ENCODE assay signal across 10 mouse cellular contexts in the genomic region with DNA sequence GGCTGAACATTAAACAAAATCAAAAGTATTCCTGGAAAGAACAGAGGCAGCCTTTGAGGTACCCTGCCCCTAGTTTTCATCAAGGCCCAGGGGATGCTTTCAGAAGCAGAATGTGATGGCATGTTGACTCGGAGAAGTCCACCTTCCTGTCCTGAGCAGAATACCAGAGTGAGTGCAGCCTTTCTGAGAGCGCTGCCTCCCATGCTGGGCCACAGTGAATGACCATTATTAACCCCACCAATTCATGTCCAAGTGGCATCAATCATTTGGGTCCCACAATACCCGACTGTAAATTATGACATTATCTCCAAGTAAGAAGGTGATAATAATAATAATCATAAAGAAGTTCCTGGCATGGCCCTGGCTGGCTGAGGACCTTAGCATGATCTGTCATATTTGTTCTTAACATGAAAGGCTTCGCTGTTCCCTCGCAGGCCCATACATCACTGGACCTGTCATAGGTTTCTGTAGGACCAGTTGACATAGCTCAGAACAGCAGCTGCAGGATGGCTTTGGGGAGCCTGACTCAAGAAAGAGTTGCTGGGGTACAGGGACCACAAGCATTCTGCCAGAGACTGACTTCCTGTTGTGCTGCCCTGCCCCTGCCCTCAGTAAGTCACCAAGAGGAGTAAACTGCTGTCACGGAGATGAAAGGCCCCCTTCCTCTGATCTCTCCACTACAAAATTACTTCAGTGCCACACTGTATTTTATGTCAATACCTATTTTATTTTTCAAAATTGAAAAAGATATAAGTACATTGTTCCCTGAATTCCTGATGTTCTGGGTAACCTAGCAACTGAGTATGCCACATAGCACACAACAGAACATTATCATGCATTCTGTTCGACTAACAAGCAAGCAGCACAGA.
DNase-seq lines count a peak whose midpoint lies in the region; ATAC-seq and TF ChIP-seq lines count a peak whose summit lies in the region.
"Had no signal": no experiment of that assay in that cellular context is flagged by ENCODE, and none has a peak within 500 bp of the region (broad histone marks: within the 10 kb centered on the region; RNA-seq: fewer than 3 reads in every experiment).

No protein-coding gene starts in this region.

- no peak overlapping the region for H3K4me3 ChIP-seq in thymus, adult 2 months (ENCODE audit: control insufficient read depth, insufficient read depth, low read length)
- H3K4me3 ChIP-seq in hindbrain, embryonic 11.5 days (ENCODE audit: low read depth, low read length): no peak overlapping the region
- H3K4me3 ChIP-seq in midbrain, postnatal 0 days (ENCODE audit: low read depth, low read length): no peak overlapping the region
- H3K4me3 ChIP-seq: liver, embryonic 13.5 days; megakaryocyte, embryonic 14.5 days had no signal

- no peak for TF ChIP-seq CTCF in thymus, adult 2 months (IDR thresholded peaks at IDR 0.05; ENCODE audit: borderline replicate concordance, control insufficient read depth, extremely low read depth, insufficient read depth, low read length, poor library complexity)
- no peak for TF ChIP-seq CTCF in midbrain, postnatal 0 days (IDR thresholded peaks at IDR 0.05)

- no peak for TF ChIP-seq POLR2A in thymus, adult 2 months (IDR thresholded peaks at IDR 0.05; ENCODE audit: control insufficient read depth, extremely low read depth, insufficient read depth, low read length, poor library complexity)

- H3K27me3 ChIP-seq in thymus, adult 2 months (ENCODE audit: control insufficient read depth, insufficient read depth, low read length): no peaks in the 10 kb centered on the region
- no peaks in the 10 kb centered on the region for H3K27me3 ChIP-seq in hindbrain, embryonic 11.5 days (ENCODE audit: control insufficient read depth, insufficient read depth, low read length)
- no peaks in the 10 kb centered on the region for H3K27me3 ChIP-seq in midbrain, postnatal 0 days (ENCODE audit: insufficient read depth, low read length)
- H3K27me3 ChIP-seq: liver, embryonic 13.5 days; megakaryocyte, embryonic 14.5 days had no signal

- peak; percentile 16 for DNase-seq in thymus, adult 2 months
- no peak for DNase-seq in thymus, postnatal 0 days (ENCODE audit: low spot score)
- peak; percentile 41 for DNase-seq in hindbrain, embryonic 11.5 days (ENCODE audit: low spot score)
- peak; percentile 45 for DNase-seq in midbrain, postnatal 0 days (ENCODE audit: low spot score)
- DNase-seq in cerebellum, adult 11-12 months: no peak
- no peak for DNase-seq in urinary bladder, adult 2 months (ENCODE audit: low spot score)
- no peak for DNase-seq in cerebellum, adult 9-10 months
- DNase-seq: heart, postnatal 36 days; liver, embryonic 13.5 days had no signal

- no peaks in the 10 kb centered on the region for H3K36me3 ChIP-seq in thymus, adult 2 months (ENCODE audit: control insufficient read depth, insufficient read depth, low read length)
- H3K36me3 ChIP-seq in hindbrain, embryonic 11.5 days (ENCODE audit: control insufficient read depth, insufficient read depth, low read length): no peaks in the 10 kb centered on the region
- no peaks in the 10 kb centered on the region for H3K36me3 ChIP-seq in midbrain, postnatal 0 days (ENCODE audit: insufficient read depth, low read length)
- H3K36me3 ChIP-seq: liver, embryonic 13.5 days had no signal

- H3K9me3 ChIP-seq in hindbrain, embryonic 11.5 days (ENCODE audit: control insufficient read depth, low read length): no peaks in the 10 kb centered on the region
- no peaks in the 10 kb centered on the region for H3K9me3 ChIP-seq in midbrain, postnatal 0 days (ENCODE audit: low read length)
- H3K9me3 ChIP-seq: liver, embryonic 13.5 days; megakaryocyte, embryonic 14.5 days had no signal

- H3K9ac ChIP-seq in hindbrain, embryonic 11.5 days (ENCODE audit: low read depth, low read length): no peak overlapping the region
- no peak overlapping the region for H3K9ac ChIP-seq in midbrain, postnatal 0 days (replicated peaks; ENCODE audit: low read length, poor library complexity, severe bottlenecking)
- H3K9ac ChIP-seq: liver, embryonic 13.5 days had no signal

- WGBS in thymus, adult 2 months: 69% methylated on average over 7 of the region's 7 CpGs
- 32% methylated on average over 7 of the region's 7 CpGs for WGBS in hindbrain, embryonic 11.5 days
- WGBS in midbrain, postnatal 0 days: 39% methylated on average over 7 of the region's 7 CpGs

- H3K4me1 ChIP-seq in thymus, adult 2 months (replicated peaks; ENCODE audit: control insufficient read depth, insufficient read depth, low read length): no peaks in the 10 kb centered on the region
- no peaks in the 10 kb centered on the region for H3K4me1 ChIP-seq in hindbrain, embryonic 11.5 days (replicated peaks; ENCODE audit: control insufficient read depth, insufficient read depth, low read length)
- peaks cover 5% of the 10 kb centered on the region; the same call in 1 of the 2 replicates for H3K4me1 ChIP-seq in midbrain, postnatal 0 days (ENCODE audit: insufficient read depth, low read length)
- H3K4me1 ChIP-seq: liver, embryonic 13.5 days; megakaryocyte, embryonic 14.5 days had no signal

- peak; percentile 88 for ATAC-seq in hindbrain, embryonic 11.5 days (ENCODE audit: low FRiP score)
- ATAC-seq in midbrain, postnatal 0 days (ENCODE audit: low FRiP score): peak; percentile 65

- H3K27ac ChIP-seq in thymus, adult 2 months (ENCODE audit: control insufficient read depth, insufficient read depth, low read length): no peak overlapping the region
- no peak overlapping the region for H3K27ac ChIP-seq in hindbrain, embryonic 11.5 days (ENCODE audit: low read depth, low read length)
- peak overlapping the region; percentile 59; the same call in 1 of the 2 replicates for H3K27ac ChIP-seq in midbrain, postnatal 0 days (ENCODE audit: low read depth, low read length)
- H3K27ac ChIP-seq: liver, embryonic 13.5 days had no signal

- no peak overlapping the region for H3K4me2 ChIP-seq in hindbrain, embryonic 11.5 days (replicated peaks; ENCODE audit: low read depth, low read length)
- H3K4me2 ChIP-seq in midbrain, postnatal 0 days (ENCODE audit: low read depth, low read length, poor library complexity, severe bottlenecking): no peak overlapping the region
- H3K4me2 ChIP-seq: liver, embryonic 13.5 days had no signal

Comparison
In these comparisons a context has a peak if more than half of its experiments do, and no peak if none do; other contexts are left out.
1. DNase-seq: peak in thymus, adult 2 months (single experiment), hindbrain, embryonic 11.5 days (single experiment) and midbrain, postnatal 0 days (single experiment); none in thymus, postnatal 0 days (single experiment), cerebellum, adult 11-12 months (single experiment), urinary bladder, adult 2 months (single experiment) and cerebellum, adult 9-10 months (single experiment).